Mouse (Mus musculus) CD4-positive, CD25-positive, alpha-beta regulatory T cell, adult 4 months (primary cell): ENCODE results near the gene Klhl41. TPM values are rescaled to one million over a fixed set of nuclear protein-coding genes. Genes with fewer than 3 reads are reported as not detected.

ENCODE experiments used
- ATAC-seq: one replicate; pipeline ENCODE4 v1.8.0; 2017
- polyA plus RNA-seq, 2 experiments: library from polyadenylated mRNA; unstranded; fragments of 100-300 nt; shearing (Covaris generic); gene quantifications; one replicate each; pipeline ENCODE4 v1.2.1; 2017

Klhl41 gene
- polyA plus RNA-seq, 2 experiments from 2014 or later: 0.12 TPM; not detected in 1

DNA sequence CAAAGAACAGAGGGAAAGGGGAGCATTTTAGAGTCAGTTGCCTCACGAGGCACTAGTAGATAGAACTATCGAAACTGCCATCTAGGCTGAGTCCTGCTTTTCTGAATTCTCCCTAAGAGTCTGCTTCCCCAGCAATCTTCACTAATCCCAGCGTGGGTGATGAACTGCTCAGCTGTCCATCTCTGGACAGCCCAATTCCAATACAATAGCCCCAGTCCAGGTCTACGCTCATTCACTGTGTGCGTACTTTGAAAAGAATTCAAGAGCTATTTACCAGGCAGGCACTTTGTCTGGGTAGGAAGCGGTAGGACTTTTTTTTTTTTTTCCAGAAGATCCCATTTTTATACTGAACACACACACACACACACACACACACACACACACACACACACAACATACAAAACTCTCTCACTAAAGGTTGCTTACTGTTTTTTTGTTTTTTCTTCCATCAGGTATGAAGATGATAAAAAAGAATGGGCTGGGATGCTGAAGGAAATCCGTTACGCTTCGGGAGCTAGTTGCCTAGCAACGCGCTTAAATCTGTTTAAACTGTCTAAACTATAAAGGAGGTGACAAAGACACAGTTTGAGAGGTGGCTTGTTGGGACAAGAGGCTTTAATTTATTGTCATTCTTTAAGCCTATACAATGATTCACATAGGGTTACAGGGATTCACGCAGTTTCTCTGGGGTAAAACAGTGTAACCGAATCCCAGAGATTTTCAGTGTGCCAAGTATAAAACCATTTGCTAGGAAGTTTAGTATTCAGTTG is 13.3 kb downstream of the Klhl41 start:
- ATAC-seq: no peak

DNA sequence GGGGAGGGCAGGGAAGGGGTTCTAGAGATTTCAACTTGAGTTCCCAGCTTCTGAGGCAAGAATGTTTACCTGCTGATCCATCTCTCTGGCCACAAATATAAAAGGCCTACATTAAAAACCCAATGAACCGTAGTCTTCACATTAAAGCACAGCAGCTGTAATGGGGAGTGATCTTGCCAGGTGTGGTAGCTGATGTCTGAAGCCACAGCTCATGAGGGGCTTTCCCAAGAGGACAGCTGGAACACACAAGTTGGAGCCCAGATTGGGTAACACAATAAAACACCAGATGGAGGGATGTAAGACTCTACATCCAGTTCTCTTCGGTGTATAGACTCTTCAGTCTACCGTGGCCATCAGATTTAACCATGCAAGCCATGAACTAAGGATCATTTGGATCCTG is 14.6 kb downstream of the Klhl41 start:
- ATAC-seq: no peak

GRCm38 (mm10) chr2:69690214-69690613 is 20.3 kb downstream of the Klhl41 start:
- no peak for ATAC-seq

GRCm38 (mm10) chr2:69690843-69691242 is 20.9 kb downstream of the Klhl41 start:
- ATAC-seq: no peak

GRCm38 (mm10) chr2:69693501-69693900 is 23.6 kb downstream of the Klhl41 start:
- ATAC-seq: no peak

- ATAC-seq: no peak
Measured at GRCm38 (mm10) chr2:69700446-69700845, 30.5 kb downstream of the Klhl41 start.

DNA sequence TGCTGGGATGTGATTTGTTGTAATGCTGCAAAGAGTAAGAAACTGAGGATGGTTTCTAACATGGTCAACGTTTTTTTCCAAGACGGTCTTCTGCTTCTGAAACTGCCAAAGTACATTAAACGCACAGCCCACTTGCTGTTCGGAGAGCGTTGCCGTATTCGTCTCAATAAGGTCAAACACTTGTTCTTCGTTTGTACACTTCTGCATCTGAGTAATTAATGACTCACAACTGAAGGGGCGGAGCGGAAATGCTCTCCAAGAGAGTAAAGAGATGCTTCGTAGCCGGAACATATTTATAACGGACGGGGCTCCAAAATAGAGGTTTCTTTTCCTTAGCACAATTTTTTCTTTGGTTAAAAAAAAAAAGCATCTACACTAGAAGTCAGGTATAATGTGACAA is 42.3 kb downstream of the Klhl41 start:
- ATAC-seq: no peak

DNA sequence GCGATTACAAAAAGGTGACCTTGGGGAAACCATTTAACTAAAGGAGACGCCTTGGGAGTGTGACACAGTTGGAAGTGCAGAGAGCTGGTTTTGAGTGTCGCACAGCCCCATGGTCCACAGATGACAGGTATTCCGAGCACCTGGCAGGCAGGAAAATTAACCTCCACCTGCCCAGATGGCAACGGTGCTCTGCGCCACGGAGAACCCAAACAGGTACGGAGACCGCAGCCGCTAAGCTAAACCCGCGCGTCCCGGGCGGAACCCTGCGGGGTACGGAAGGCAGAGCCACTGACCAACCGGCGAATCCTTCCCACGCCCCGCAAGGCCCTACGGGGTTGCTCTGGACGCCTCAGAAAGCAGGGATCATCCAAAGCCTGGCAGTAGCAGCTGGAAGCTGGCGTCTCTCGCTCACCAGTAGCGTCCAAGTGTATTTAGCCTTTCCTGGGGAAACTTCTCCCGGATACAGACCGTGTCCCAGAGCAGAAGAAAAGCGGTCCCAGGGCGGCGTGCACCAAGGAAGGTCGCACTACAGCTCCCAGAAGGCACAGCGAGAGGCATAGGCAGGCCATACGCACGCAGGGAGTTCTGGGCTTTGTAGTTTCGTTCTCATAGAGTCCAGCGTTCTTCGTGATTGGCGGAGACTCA is 43.2 kb downstream of the Klhl41 start, which contains the start of gene Fastkd1:
TSS of gene Fastkd1 (minus strand) at position 536 of the 645 bp plus-strand sequence.
- ATAC-seq: peak; percentile 99

DNA sequence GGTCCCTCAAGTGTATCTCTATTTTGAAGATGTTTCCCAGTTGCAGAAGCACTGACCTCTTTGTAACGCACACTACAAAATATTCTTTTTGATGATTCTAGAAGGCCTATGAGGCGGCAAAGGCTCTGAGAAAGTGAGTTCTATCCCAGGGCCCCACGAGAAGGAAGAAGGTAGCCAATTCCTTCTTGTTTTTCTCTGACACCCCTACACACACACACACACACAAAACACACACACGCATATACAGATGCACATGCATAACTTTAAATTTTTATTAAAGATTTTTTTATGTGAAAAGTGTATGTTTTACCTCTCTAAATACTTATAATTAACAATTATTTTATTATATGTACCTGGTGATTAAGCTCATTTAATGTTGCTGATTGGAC is 43.7 kb downstream of the Klhl41 start:
- no peak for ATAC-seq

GRCm38 (mm10) chr2:69714126-69714525 is 44.2 kb downstream of the Klhl41 start:
- no peak for ATAC-seq

DNA sequence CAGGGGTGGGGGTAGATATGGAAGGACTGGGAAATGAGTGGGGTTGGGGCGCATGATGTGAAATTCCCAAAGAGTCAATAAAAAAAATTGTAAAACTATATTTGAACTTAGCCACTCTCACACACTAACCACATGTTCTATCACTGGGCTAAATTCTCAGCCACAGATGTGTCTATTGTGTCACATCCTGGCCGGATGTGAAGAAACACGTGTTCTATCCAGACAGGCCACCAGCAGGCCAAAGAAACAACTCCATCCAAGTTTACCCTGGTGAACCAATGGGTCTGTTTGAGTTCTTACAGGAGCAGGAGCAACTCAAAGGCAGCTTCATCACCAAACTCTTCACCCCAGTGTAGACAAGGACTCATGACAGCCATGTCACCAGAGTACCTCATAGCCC is 46.6 kb downstream of the Klhl41 start:
- ATAC-seq: no peak

DNA sequence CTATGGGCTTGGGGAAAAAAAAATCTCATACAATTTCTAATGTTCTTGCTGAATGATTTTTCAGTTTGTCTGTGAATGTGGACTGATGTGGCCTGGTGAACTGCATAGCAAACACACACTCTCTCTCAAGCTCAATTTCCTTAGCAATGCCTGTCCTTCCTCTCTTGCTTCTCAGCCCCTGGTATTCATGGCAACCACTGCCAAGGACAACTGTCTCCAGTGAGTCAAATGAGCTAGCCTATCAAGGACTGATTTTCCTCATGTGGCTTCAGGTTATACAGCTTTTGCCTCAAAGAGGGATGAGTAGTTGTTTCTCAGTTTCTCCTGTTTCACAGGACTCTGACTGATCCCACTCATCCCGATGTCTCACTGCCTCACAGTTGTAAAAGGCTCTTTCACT is 49.2 kb downstream of the Klhl41 start:
- ATAC-seq: no peak

DNA sequence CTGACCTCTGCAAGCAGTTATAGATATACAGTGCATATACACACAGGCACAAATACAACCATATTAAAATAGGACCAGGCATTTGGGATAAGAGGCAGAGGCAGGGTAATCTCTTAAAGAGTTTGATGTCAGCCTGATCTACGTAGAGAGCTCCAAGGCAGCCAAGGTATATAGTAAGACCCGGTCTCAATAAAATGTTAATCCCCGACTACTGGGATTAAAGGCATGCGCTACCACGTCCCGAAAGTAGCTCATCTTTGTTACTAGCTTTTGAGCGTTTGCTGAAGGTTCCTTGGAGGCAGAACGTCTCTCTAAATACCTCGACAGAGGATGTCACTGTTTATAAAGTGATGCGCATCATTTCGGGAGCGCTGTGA is 52.3 kb downstream of the Klhl41 start, which contains the start of gene Ppig:
TSS of gene Ppig (plus strand) at position 273 of the 377 bp plus-strand sequence.
- ATAC-seq: no peak

DNA sequence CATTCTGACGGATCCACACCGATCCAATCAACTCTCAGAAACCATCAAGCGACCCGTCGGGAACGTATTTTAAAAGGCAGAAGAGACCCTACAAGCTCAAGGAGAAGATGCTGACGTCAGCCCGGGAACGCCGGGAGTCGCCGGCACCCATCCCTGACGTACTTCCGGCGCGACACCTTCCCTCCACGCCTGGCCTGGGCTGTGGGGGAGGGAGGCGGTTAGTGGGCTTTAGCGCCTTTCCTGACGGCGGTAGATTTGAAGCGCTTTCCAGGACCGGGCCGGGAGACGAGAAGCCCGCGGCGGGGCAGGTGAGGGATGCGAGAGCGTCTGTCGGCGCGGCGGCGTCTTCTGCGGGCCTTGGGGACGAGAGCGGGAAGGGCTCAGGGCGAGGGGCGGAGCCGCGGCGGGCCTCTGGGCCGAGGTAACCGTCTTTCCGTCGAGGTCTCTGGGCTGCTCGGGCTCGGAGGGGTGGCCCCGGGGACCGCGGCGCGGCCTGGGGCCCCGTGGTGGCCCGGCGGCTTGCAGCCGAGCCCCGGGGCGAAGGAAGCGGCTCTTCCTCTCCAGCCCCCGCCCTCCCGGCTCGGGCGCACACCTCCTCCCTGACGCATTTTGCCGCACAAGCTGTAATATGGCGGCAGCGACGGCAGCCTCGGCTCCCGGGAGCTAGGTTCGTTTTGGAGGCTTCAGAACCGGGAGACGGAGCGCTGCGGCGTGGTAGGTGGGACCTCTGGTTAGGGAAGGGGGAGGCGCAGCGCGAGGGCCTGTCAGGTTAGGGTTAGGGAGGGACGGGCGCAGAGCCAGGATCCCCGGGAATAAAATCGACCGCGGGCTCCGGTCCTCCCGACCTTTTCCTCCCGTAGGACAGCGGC is 53.0 kb downstream of the Klhl41 start:
- ATAC-seq: peak; percentile 88

- peak; percentile 8 for ATAC-seq
Measured at GRCm38 (mm10) chr2:69723519-69723825, 53.6 kb downstream of the Klhl41 start.

Other genes starting within 250 kb of the Klhl41 start
- under 1 TPM in 1 of 2 experiments, not detected in 1; 0.01 TPM for gene Lrp2, start 84.1 kb upstream of the Klhl41 start, polyA plus RNA-seq
- gene Bbs5, start 22.9 kb upstream of the Klhl41 start, polyA plus RNA-seq: 1 to 10 TPM in 1 of 2 experiments, under 1 TPM in 1; 0.91 to 2.3 TPM
- 10 to 100 TPM in 1 of 2 experiments, 1 to 10 TPM in 1; 9.4 to 13.8 TPM for gene Fastkd1, start 43.4 kb downstream of the Klhl41 start, polyA plus RNA-seq
- 100 to 1,000 TPM; 138 to 192 TPM for gene Ppig, start 52.4 kb downstream of the Klhl41 start, polyA plus RNA-seq
- gene Ccdc173, start 119.5 kb downstream of the Klhl41 start, polyA plus RNA-seq: 1 to 10 TPM; 4.2 to 5.7 TPM
- 10 to 100 TPM; 44.9 to 47.3 TPM for gene Phospho2, start 119.5 kb downstream of the Klhl41 start, polyA plus RNA-seq
- gene Klhl23, start 151.8 kb downstream of the Klhl41 start, polyA plus RNA-seq: under 1 TPM in 1 of 2 experiments, not detected in 1; 0.20 TPM
- gene Ssb, start 191.4 kb downstream of the Klhl41 start, polyA plus RNA-seq: 100 to 1,000 TPM; 232 to 274 TPM
- gene Mettl5, start 215.5 kb downstream of the Klhl41 start, polyA plus RNA-seq: 10 to 100 TPM; 73.1 to 75.3 TPM
- 10 to 100 TPM; 11.7 to 16.1 TPM for gene Ubr3, start 227.1 kb downstream of the Klhl41 start, polyA plus RNA-seq